Mouse (Mus musculus) forebrain, postnatal 0 days (tissue): ENCODE results near the gene Ctrc. TPM values are rescaled to one million over a fixed set of nuclear protein-coding genes. Genes with fewer than 3 reads are reported as not detected.

Source experiments
- ATAC-seq: fragments of 200-750 bp; cut with Nextera tagmentation; 2 replicates; pipeline ENCODE4 v1.8.0; 2017; ENCODE audit warnings: mild to moderate bottlenecking, moderate library complexity
- DNase-seq: peaks from one replicate; pipeline ENCODE4 v3.0.0-alpha.2; 2015
- H3K27ac ChIP-seq: fragments of 300-500 bp; sonication (generic); 2 replicates; pipeline ENCODE4 v1.5.1; 2014; ENCODE audit warnings: low read depth, mild to moderate bottlenecking, antibody characterized with exemption, low read length, moderate library complexity, mixed read lengths
- H3K27me3 ChIP-seq: fragments of 300-500 bp; sonication (generic); 2 replicates; pipeline ENCODE4 v1.6.1; 2014; ENCODE audit warnings: mild to moderate bottlenecking, low read length, mixed read lengths; ENCODE audit not compliant: insufficient read depth
- H3K36me3 ChIP-seq: fragments of 300-500 bp; sonication (generic); 2 replicates; pipeline ENCODE4 v1.6.1; 2014; ENCODE audit warnings: mild to moderate bottlenecking, moderate library complexity; ENCODE audit not compliant: insufficient read depth
- H3K4me1 ChIP-seq: fragments of 300-500 bp; sonication (generic); 2 replicates; pipeline ENCODE4 v1.6.1; 2014; ENCODE audit warnings: antibody characterized with exemption; ENCODE audit not compliant: insufficient read depth
- H3K4me2 ChIP-seq: fragments of 300-500 bp; sonication (generic); 2 replicates; pipeline ENCODE4 v1.6.1; 2014; ENCODE audit warnings: low read depth, mild to moderate bottlenecking, moderate library complexity
- H3K4me3 ChIP-seq: fragments of 300-500 bp; sonication (generic); 2 replicates; pipeline ENCODE4 v1.5.1; 2014; ENCODE audit warnings: low read depth, low read length, mixed read lengths
- H3K9ac ChIP-seq: fragments of 300-500 bp; sonication (generic); 2 replicates; pipeline ENCODE4 v1.6.1; 2014; ENCODE audit warnings: mild to moderate bottlenecking
- H3K9me3 ChIP-seq: fragments of 300-500 bp; sonication (generic); 2 replicates; pipeline ENCODE4 v1.6.1; 2016; ENCODE audit warnings: low read length
- CTCF ChIP-seq: sonication (generic); IDR thresholded peaks from 2 replicates; pipeline ENCODE4 v1.5.1; 2016; ENCODE audit warnings: antibody characterized with exemption, control low read depth, low read depth
- WGBS: fragments of 180-500 bp; shearing (Covaris S2); extraction: QIAGEN DNeasy Blood & Tissue Kit; methylation state at CpG from one replicate; pipeline ENCODE4 v1.1.7; 2014; 5-methylcytosine and 5-hydroxymethylcytosine counted together
- polyA plus RNA-seq: library from polyadenylated mRNA; unstranded; fragments of >200 nt; fragmentation: Nextera tagmentation; extraction: Ambion mirVana; gene quantifications from 2 replicates; pipeline ENCODE4 v1.2.1, GENCODE M21; 2015
- total RNA-seq: library from RNA; depleted of rRNA; stranded (reverse); fragments of >200 nt; gene quantifications from 2 replicates; pipeline ENCODE4 v1.2.3, GENCODE M21; 2014

Ctrc gene
- total and polyA plus RNA-seq, 2 experiments from 2014 or later, result not detected

DNA sequence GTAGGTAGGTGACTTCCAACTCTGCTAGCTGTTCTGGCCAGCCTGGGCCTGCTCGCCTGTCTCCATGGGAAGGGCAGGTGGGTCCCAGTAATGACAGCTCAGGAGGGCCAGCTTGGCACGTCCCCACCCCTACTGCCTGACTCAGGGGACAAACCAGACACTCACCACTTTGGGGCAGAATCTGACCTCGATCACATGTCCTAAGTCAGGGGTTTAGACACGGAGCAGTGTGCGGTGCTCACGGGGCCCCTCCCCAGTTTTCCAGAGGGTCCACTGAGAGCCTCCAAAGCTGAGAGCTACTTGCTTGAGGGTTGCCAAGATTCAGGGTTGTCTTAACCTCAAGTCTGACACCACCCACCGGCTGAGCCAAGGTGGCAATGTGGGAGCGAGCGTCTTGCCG, 21.9 kb upstream of the Ctrc start:
- Histone ChIP-seq H3K27ac (no peak overlapping the region), H3K4me1 (peaks cover 24% of the 10 kb centered on the region; the same call in 1 of the 2 replicates), H3K9me3 (no peaks in the 10 kb centered on the region), H3K4me2 (no peak overlapping the region), H3K36me3 (no peaks in the 10 kb centered on the region), H3K27me3 (no peaks in the 10 kb centered on the region), H3K9ac (no peak overlapping the region), H3K4me3 (no peak overlapping the region)
- WGBS, result 55% methylated on average over 10 of the region's 10 CpGs
- ATAC-seq (no peak), DNase-seq (no peak)
- no peak for TF ChIP-seq CTCF

- Histone ChIP-seq H3K4me1 (peaks cover 24% of the 10 kb centered on the region; the same call in 1 of the 2 replicates), H3K36me3 (no peaks in the 10 kb centered on the region), H3K9me3 (no peaks in the 10 kb centered on the region), H3K4me3 (no peak overlapping the region), H3K27me3 (no peaks in the 10 kb centered on the region), H3K4me2 (no peak overlapping the region), H3K9ac (peak overlapping the region; percentile 18; the same call in 1 of the 2 replicates), H3K27ac (0 out of 2 replicates have a peak overlapping the region, but pooled peaks have one; percentile 21)
- TF ChIP-seq CTCF, result no peak
- 15% methylated on average over 4 of the region's 4 CpGs for WGBS
- DNase-seq (peak; percentile 54), ATAC-seq (peak; percentile 40; the same call in 1 of the 2 replicates)
Measured at GRCm38 (mm10) chr4:141867498-141867897, 21.3 kb upstream of the Ctrc start.

DNA sequence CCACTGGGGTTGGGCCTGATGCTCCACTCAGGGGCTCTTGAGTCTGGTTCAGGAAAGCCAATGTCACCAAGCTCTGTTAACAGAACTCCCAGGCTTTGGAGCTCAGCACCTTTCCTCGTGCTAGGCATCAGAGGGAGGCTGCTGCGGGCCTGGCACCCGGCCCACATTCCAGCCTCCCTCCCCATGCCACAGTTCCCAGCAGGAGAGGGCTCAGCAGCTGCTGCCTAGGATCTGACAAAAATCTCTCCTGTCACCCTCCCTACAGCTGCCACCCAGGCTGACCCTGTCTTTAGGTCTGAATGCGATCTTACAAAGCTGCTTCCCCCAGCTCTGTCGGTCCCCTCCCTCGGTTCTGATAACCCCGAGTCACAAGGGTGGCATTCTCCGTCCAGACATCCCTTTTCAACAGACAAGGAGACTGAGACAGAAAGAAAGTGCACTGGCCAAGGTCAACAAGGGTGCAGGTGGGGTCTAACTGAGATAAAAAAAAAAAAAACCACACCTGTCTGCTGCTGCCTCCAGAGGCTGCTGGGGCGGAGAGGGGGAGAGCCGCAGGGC, 20.9 kb upstream of the Ctrc start:
- DNase-seq (no peak), ATAC-seq (peak; percentile 32; the same call in 1 of the 2 replicates)
- WGBS, result 14% methylated on average over 10 of the region's 10 CpGs
- peaks cover 24% of the 10 kb centered on the region; the same call in 1 of the 2 replicates for H3K4me1 ChIP-seq
- H3K9ac ChIP-seq, result peak overlapping the region; percentile 18; the same call in 1 of the 2 replicates
- H3K27ac ChIP-seq, result peak overlapping the region; percentile 29; the same call in 1 of the 2 replicates
- no peak overlapping the region for H3K4me3 ChIP-seq
- H3K36me3 ChIP-seq, result no peaks in the 10 kb centered on the region
- no peak overlapping the region for H3K4me2 ChIP-seq
- no peaks in the 10 kb centered on the region for H3K27me3 ChIP-seq
- TF ChIP-seq CTCF, result no peak
- H3K9me3 ChIP-seq, result no peaks in the 10 kb centered on the region

- Histone ChIP-seq H3K27me3 (no peaks in the 10 kb centered on the region), H3K36me3 (no peaks in the 10 kb centered on the region), H3K4me2 (no peak overlapping the region), H3K9me3 (no peaks in the 10 kb centered on the region), H3K4me3 (no peak overlapping the region), H3K4me1 (peaks cover 11% of the 10 kb centered on the region; the same call in 1 of the 2 replicates), H3K27ac (no peak overlapping the region), H3K9ac (no peak overlapping the region)
- no peak for TF ChIP-seq CTCF
- 88% methylated on average over 5 of the region's 5 CpGs for WGBS
- no peak for ATAC-seq
- no peak for DNase-seq
Measured at GRCm38 (mm10) chr4:141865600-141865999, 19.4 kb upstream of the Ctrc start.

DNA sequence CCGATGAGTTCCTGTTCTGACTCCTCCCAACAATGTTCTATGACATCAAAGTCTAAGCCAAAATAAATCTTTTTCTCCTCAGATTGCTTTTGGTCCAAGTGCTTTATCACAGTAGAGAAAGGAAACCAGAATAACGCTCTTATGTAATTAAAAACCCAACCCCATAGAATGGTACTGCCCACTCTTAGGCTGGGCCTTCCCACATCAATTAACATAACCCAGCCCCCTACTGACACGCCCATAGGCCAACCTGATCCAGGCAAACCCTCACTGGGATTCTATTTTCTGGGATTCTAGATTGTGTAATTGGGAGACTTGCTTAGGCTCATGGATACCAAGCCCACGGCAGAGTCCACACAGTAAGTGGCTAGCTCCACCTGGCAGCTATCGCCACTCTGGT, 18.8 kb upstream of the Ctrc start:
- TF ChIP-seq CTCF, result no peak
- Histone ChIP-seq H3K4me3 (no peak overlapping the region), H3K9ac (no peak overlapping the region), H3K36me3 (no peaks in the 10 kb centered on the region), H3K27me3 (no peaks in the 10 kb centered on the region), H3K27ac (no peak overlapping the region), H3K4me1 (peaks cover 5% of the 10 kb centered on the region; the same call in 1 of the 2 replicates), H3K4me2 (no peak overlapping the region), H3K9me3 (no peaks in the 10 kb centered on the region)
- WGBS, result 95% methylated on average over 5 of the region's 5 CpGs
- ATAC-seq, result no peak
- DNase-seq, result no peak

GRCm38 (mm10) chr4:141864506-141864905, 18.3 kb upstream of the Ctrc start:
- Histone ChIP-seq H3K9ac (no peak overlapping the region), H3K27ac (no peak overlapping the region), H3K4me1 (0 out of 2 replicates have a peak, but pooled peaks cover 4% of the 10 kb centered on the region), H3K4me3 (no peak overlapping the region), H3K27me3 (no peaks in the 10 kb centered on the region), H3K36me3 (peaks cover 3% of the 10 kb centered on the region; the same call in 1 of the 2 replicates), H3K9me3 (no peaks in the 10 kb centered on the region), H3K4me2 (no peak overlapping the region)
- DNase-seq (no peak), ATAC-seq (no peak)
- no peak for TF ChIP-seq CTCF
- 94% methylated on average over 8 of the region's 8 CpGs for WGBS

DNA sequence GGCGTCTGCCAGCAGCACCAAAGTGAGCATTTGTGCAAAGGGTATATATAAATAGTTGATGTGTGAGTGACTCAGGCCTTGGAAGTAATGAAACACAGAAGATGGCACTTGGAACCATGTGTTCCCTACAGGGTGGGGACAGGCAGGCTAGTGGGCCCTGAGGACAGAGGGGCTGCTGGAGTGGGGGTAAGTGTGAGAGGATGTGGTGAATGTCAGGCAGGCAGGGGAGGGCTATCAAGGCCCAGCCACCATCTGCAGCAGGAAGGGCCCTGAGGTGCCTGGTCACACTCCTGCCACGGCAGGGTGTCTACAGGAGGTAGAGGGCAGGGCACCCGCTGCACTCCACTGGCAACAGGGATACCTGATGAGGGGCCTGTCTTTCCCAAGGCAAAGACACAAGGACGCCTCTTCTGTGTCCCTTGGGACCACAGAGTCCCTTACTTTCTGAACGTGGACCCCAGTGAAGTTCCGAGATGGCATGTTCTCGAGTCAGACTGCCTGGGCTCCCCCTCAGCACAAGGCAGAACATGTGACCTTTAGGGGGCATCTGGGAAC, 17.6 kb upstream of the Ctrc start:
- no peak for DNase-seq

More for the DNA sequence above, 17.6 kb upstream of the Ctrc start:
- 96% methylated on average over 7 of the region's 7 CpGs for WGBS
- no peak overlapping the region for H3K4me2 ChIP-seq
- H3K36me3 ChIP-seq, result peaks cover 10% of the 10 kb centered on the region
- no peak overlapping the region for H3K27ac ChIP-seq
- no peaks in the 10 kb centered on the region for H3K27me3 ChIP-seq
- H3K4me3 ChIP-seq, result no peak overlapping the region
- no peak for ATAC-seq
- no peaks in the 10 kb centered on the region for H3K9me3 ChIP-seq
- H3K4me1 ChIP-seq, result 0 out of 2 replicates have a peak, but pooled peaks cover 4% of the 10 kb centered on the region
- H3K9ac ChIP-seq, result no peak overlapping the region
- TF ChIP-seq CTCF, result no peak
